In genomic region chr6:85837307-85837706, GRCm38 (mm10) we compare ENCODE assay signal across 8 mouse cellular contexts. TPM values are rescaled to one million over a fixed set of nuclear protein-coding genes. Genes with fewer than 3 reads are reported as not detected.
A peak's percentile ranks its signal among the peaks of the same experiment; 100 is the strongest.
DNase-seq lines count a peak whose midpoint lies in the region; ATAC-seq and TF ChIP-seq lines count a peak whose summit lies in the region.
"Not testable (repeated sequence)": the region's sequence is repeated elsewhere in the genome, so short reads cannot be mapped to it uniquely, and the experiment has no call there.

No protein-coding gene starts in this region.

- not testable (repeated sequence) for H3K27ac ChIP-seq in hindbrain, embryonic 16.5 days (ENCODE audit: low read depth, low read length); liver, embryonic 14.5 days; midbrain, embryonic 14.5 days (replicated peaks; ENCODE audit: low read depth, low read length); stomach, embryonic 15.5 days
- peak overlapping the region; percentile 73 for H3K27ac ChIP-seq in layer of hippocampus, adult 2 months

- ATAC-seq in hindbrain, embryonic 16.5 days = peak; percentile 63; the same call in 1 of the 2 replicates
- ATAC-seq in liver, embryonic 14.5 days (ENCODE audit: insufficient read depth); midbrain, embryonic 14.5 days (ENCODE audit: low FRiP score, low TSS enrichment): not testable (repeated sequence)
- ATAC-seq in stomach, embryonic 15.5 days (ENCODE audit: insufficient read depth, low FRiP score, low read depth) = peak; percentile 73; the same call in 1 of the 2 replicates

- TF ChIP-seq CTCF in layer of hippocampus, adult 2 months (conservative IDR thresholded peaks at IDR 0.05) = not testable (repeated sequence)
- TF ChIP-seq CTCF in liver, embryonic 14.5 days (IDR thresholded peaks at IDR 0.05; ENCODE audit: low read depth) = 0 out of 2 replicates have a peak, but pooled peaks have one; percentile 9

- not testable (repeated sequence) for H3K4me1 ChIP-seq in hindbrain, embryonic 16.5 days (ENCODE audit: control insufficient read depth, insufficient read depth, low read depth, low read length); liver, embryonic 14.5 days (replicated peaks; ENCODE audit: control insufficient read depth in 2 of 2, insufficient read depth in 2 of 2, low read length in 1 of 2); midbrain, embryonic 14.5 days (ENCODE audit: control insufficient read depth, insufficient read depth, low read length); stomach, embryonic 15.5 days

- not testable (repeated sequence) for H3K27me3 ChIP-seq in hindbrain, embryonic 16.5 days (replicated peaks; ENCODE audit: control insufficient read depth, insufficient read depth, low read length); liver, embryonic 14.5 days (ENCODE audit: control insufficient read depth, insufficient read depth, low read length); midbrain, embryonic 14.5 days (ENCODE audit: control insufficient read depth, insufficient read depth, low read length); stomach, embryonic 15.5 days (replicated peaks)

- H3K4me2 ChIP-seq in hindbrain, embryonic 16.5 days (ENCODE audit: low read length); midbrain, embryonic 14.5 days (ENCODE audit: low read length): not testable (repeated sequence)
- H3K4me2 ChIP-seq in liver, embryonic 14.5 days (ENCODE audit: low read depth) = peak overlapping the region; percentile 6; the same call in 1 of the 2 replicates
- H3K4me2 ChIP-seq in stomach, embryonic 15.5 days = peak overlapping the region; percentile 40

- not testable (repeated sequence) for TF ChIP-seq EP300 in liver, embryonic 14.5 days (IDR thresholded peaks at IDR 0.05; ENCODE audit: low read depth)

- H3K9ac ChIP-seq in hindbrain, embryonic 16.5 days (ENCODE audit: low read depth, low read length); liver, embryonic 14.5 days (replicated peaks); midbrain, embryonic 14.5 days (replicated peaks; ENCODE audit: low read length); stomach, embryonic 15.5 days: not testable (repeated sequence)

- H3K4me3 ChIP-seq in hindbrain, embryonic 16.5 days (ENCODE audit: low read length); liver, embryonic 14.5 days (ENCODE audit: insufficient read depth in 1 of 2, low read depth in 2 of 2, low read length in 2 of 2); midbrain, embryonic 14.5 days (replicated peaks; ENCODE audit: low read depth, low read length); stomach, embryonic 15.5 days (replicated peaks): not testable (repeated sequence)
- peak overlapping the region; percentile 20; the same call in 1 of the 2 replicates for H3K4me3 ChIP-seq in layer of hippocampus, adult 2 months

- peak; percentile 86 to 94 for DNase-seq in adrenal gland, adult (ENCODE audit: inconsistent age in 2 of 2, low spot score in 1 of 2)
- peak; percentile 42 for DNase-seq in embryo, embryonic 9.5 days (ENCODE audit: extremely low spot score)
- peak; percentile 26 for DNase-seq in gastrocnemius, postnatal 25 days
- DNase-seq in layer of hippocampus, adult 2 months (ENCODE audit: low spot score in 2 of 2) = peak in 1 of 2 experiments; percentile 17
- DNase-seq in liver, embryonic 14.5 days (ENCODE audit: low read depth in 3 of 3, low spot score in 3 of 3) = not testable (repeated sequence)
- peak; percentile 63 for DNase-seq in midbrain, embryonic 14.5 days

- 15% methylated on average over 12 of the region's 12 CpGs for WGBS in hindbrain, embryonic 16.5 days
- 17% methylated on average over 12 of the region's 12 CpGs for WGBS in liver, embryonic 14.5 days (ENCODE audit: insufficient replicate concordance)
- WGBS in midbrain, embryonic 14.5 days = 10% methylated on average over 12 of the region's 12 CpGs
- whole genome bisulfite sequencing in stomach, embryonic 15.5 days = 20% methylated on average over 12 of the region's 12 CpGs

- H3K36me3 ChIP-seq in hindbrain, embryonic 16.5 days (ENCODE audit: control insufficient read depth, insufficient read depth, low read length); liver, embryonic 14.5 days (replicated peaks; ENCODE audit: control insufficient read depth, insufficient read depth, low read depth); midbrain, embryonic 14.5 days (ENCODE audit: control insufficient read depth, insufficient read depth, low read length); stomach, embryonic 15.5 days: not testable (repeated sequence)

- not testable (repeated sequence) for H3K9me3 ChIP-seq in hindbrain, embryonic 16.5 days (ENCODE audit: control insufficient read depth, low read length); liver, embryonic 14.5 days (ENCODE audit: control insufficient read depth, low read length); midbrain, embryonic 14.5 days (ENCODE audit: control insufficient read depth, low read length); stomach, embryonic 15.5 days

RNA-seq across cellular contexts. Expression of gene Nat8, which starts 5.4 kb away (rescaled TPM):
- total RNA-seq in gastrocnemius, postnatal 25 days (2021) = not detected
- 0.23 TPM in 1 of 2 replicates, not detected in the other for polyA plus RNA-seq in hindbrain, embryonic 16.5 days (2015; fragmentation: Nextera tagmentation; extraction: Ambion mirVana)
- 1 to 10 TPM; 4.6 TPM for total RNA-seq in layer of hippocampus, adult 2 months (2021)
- polyA plus RNA-seq in liver, embryonic 14.5 days (2012; rRNA removed) = 0.02 TPM in 1 of 2 replicates, not detected in the other
- polyA plus RNA-seq in liver, embryonic 14.5 days (2014; fragmentation: Nextera tagmentation; extraction: Ambion mirVana) = not detected in 2 replicates
- not detected in 2 replicates for polyA plus RNA-seq in midbrain, embryonic 14.5 days (2014; fragmentation: Nextera tagmentation; extraction: Ambion mirVana)
- 0.46 and 0.63 TPM in 2 replicates for polyA plus RNA-seq in stomach, embryonic 15.5 days (2015; fragmentation: Nextera tagmentation; extraction: Ambion mirVana)

RNA-seq across cellular contexts. Expression of gene Nat8f5, which starts 16.5 kb away (rescaled TPM):
- not detected for total RNA-seq in gastrocnemius, postnatal 25 days (2021)
- polyA plus RNA-seq in hindbrain, embryonic 16.5 days (2015; fragmentation: Nextera tagmentation; extraction: Ambion mirVana) = 0.36 TPM in 1 of 2 replicates, not detected in the other
- 1 to 10 TPM; 5.6 to 6.8 TPM for total RNA-seq in layer of hippocampus, adult 2 months (2021)
- not detected in 2 replicates for polyA plus RNA-seq in liver, embryonic 14.5 days (2012; rRNA removed)
- polyA plus RNA-seq in liver, embryonic 14.5 days (2014; fragmentation: Nextera tagmentation; extraction: Ambion mirVana) = not detected in 2 replicates
- polyA plus RNA-seq in midbrain, embryonic 14.5 days (2014; fragmentation: Nextera tagmentation; extraction: Ambion mirVana) = 0.30 TPM in 1 of 2 replicates, not detected in the other
- polyA plus RNA-seq in stomach, embryonic 15.5 days (2015; fragmentation: Nextera tagmentation; extraction: Ambion mirVana) = not detected in 2 replicates

RNA-seq across cellular contexts. Expression of gene Nat8f6, which starts 16.6 kb away (rescaled TPM):
- under 1 TPM in 1 of 2 experiments, not detected in 1; 0.46 TPM for total RNA-seq in gastrocnemius, postnatal 25 days (2021)
- not detected in 2 replicates for polyA plus RNA-seq in hindbrain, embryonic 16.5 days (2015; fragmentation: Nextera tagmentation; extraction: Ambion mirVana)
- total RNA-seq in layer of hippocampus, adult 2 months (2021) = 1 to 10 TPM in 1 of 2 experiments, under 1 TPM in 1; 0.88 to 1.7 TPM
- not detected in 2 replicates for polyA plus RNA-seq in liver, embryonic 14.5 days (2012; rRNA removed)
- not detected in 2 replicates for polyA plus RNA-seq in liver, embryonic 14.5 days (2014; fragmentation: Nextera tagmentation; extraction: Ambion mirVana)
- not detected in 2 replicates for polyA plus RNA-seq in midbrain, embryonic 14.5 days (2014; fragmentation: Nextera tagmentation; extraction: Ambion mirVana)
- polyA plus RNA-seq in stomach, embryonic 15.5 days (2015; fragmentation: Nextera tagmentation; extraction: Ambion mirVana) = not detected in 2 replicates

RNA-seq across cellular contexts. Expression of gene Nat8f2, which starts 31.7 kb away (rescaled TPM):
- under 1 TPM in 1 of 2 experiments, not detected in 1; 0.08 TPM for total RNA-seq in gastrocnemius, postnatal 25 days (2021)
- not detected in 2 replicates for polyA plus RNA-seq in hindbrain, embryonic 16.5 days (2015; fragmentation: Nextera tagmentation; extraction: Ambion mirVana)
- 1 to 10 TPM; 2.6 to 3.0 TPM for total RNA-seq in layer of hippocampus, adult 2 months (2021)
- polyA plus RNA-seq in liver, embryonic 14.5 days (2012; rRNA removed) = not detected in 2 replicates
- polyA plus RNA-seq in liver, embryonic 14.5 days (2014; fragmentation: Nextera tagmentation; extraction: Ambion mirVana) = not detected in 2 replicates
- not detected in 2 replicates for polyA plus RNA-seq in midbrain, embryonic 14.5 days (2014; fragmentation: Nextera tagmentation; extraction: Ambion mirVana)
- polyA plus RNA-seq in stomach, embryonic 15.5 days (2015; fragmentation: Nextera tagmentation; extraction: Ambion mirVana) = 0.04 and 0.14 TPM in 2 replicates
